8 mouse cellular contexts compared by ENCODE assay signal in genomic region chr8:83738949-83739710, GRCm38 (mm10). TPM values are rescaled to one million over a fixed set of nuclear protein-coding genes. Genes with fewer than 3 reads are reported as not detected.
DNase-seq lines count a peak whose midpoint lies in the region; ATAC-seq and TF ChIP-seq lines count a peak whose summit lies in the region.

No protein-coding gene starts in this region.

- no peaks in the 10 kb centered on the region for H3K9me3 ChIP-seq in lung, embryonic 14.5 days (ENCODE audit: low read depth, low read length)
- H3K9me3 ChIP-seq in forebrain, embryonic 13.5 days (replicated peaks) = no peaks in the 10 kb centered on the region

- H3K36me3 ChIP-seq in lung, embryonic 14.5 days (ENCODE audit: insufficient read depth) = no peaks in the 10 kb centered on the region
- H3K36me3 ChIP-seq in forebrain, embryonic 13.5 days (ENCODE audit: poor library complexity, severe bottlenecking) = no peaks in the 10 kb centered on the region

- H3K4me1 ChIP-seq in lung, embryonic 14.5 days (ENCODE audit: insufficient read depth) = peaks cover 16% of the 10 kb centered on the region
- peaks cover 12% of the 10 kb centered on the region for H3K4me1 ChIP-seq in forebrain, embryonic 13.5 days
- H3K4me1 ChIP-seq in cerebellum, adult 2 months (ENCODE audit: control insufficient read depth, insufficient read depth, low read length) = no peaks in the 10 kb centered on the region

- peak; percentile 47 for ATAC-seq in lung, embryonic 14.5 days (ENCODE audit: insufficient read depth)
- no peak for ATAC-seq in forebrain, embryonic 13.5 days

- 0 out of 2 replicates have a peak, but pooled peaks cover 3% of the 10 kb centered on the region for H3K27me3 ChIP-seq in lung, embryonic 14.5 days (ENCODE audit: insufficient read depth, low read length)
- H3K27me3 ChIP-seq in forebrain, embryonic 13.5 days = peaks cover 36% of the 10 kb centered on the region
- H3K27me3 ChIP-seq in cerebellum, adult 2 months (ENCODE audit: control insufficient read depth, insufficient read depth, low read length) = no peaks in the 10 kb centered on the region; the same call in 1 of the 2 replicates

- peak overlapping the region; percentile 58; the same call in 1 of the 2 replicates for H3K4me3 ChIP-seq in lung, embryonic 14.5 days (ENCODE audit: low read depth, low read length)
- no peak overlapping the region for H3K4me3 ChIP-seq in forebrain, embryonic 13.5 days
- H3K4me3 ChIP-seq in cerebellum, adult 2 months (replicated peaks; ENCODE audit: insufficient read depth, low read depth, low read length) = no peak overlapping the region

- no peak for TF ChIP-seq POLR2A in cerebellum, adult 2 months (IDR thresholded peaks at IDR 0.05; ENCODE audit: borderline replicate concordance, insufficient read depth, low read length)

- no peak overlapping the region; the same call in 1 of the 2 replicates for H3K9ac ChIP-seq in lung, embryonic 14.5 days
- no peak overlapping the region for H3K9ac ChIP-seq in forebrain, embryonic 13.5 days

- WGBS in lung, embryonic 14.5 days = 55% methylated on average over 10 of the region's 10 CpGs
- 79% methylated on average over 10 of the region's 10 CpGs for WGBS in forebrain, embryonic 13.5 days
- WGBS in cerebellum, adult 2 months = 74% methylated on average over 10 of the region's 10 CpGs

- peak overlapping the region; percentile 84 for H3K27ac ChIP-seq in lung, embryonic 14.5 days (ENCODE audit: low read depth)
- no peak overlapping the region for H3K27ac ChIP-seq in forebrain, embryonic 13.5 days
- H3K27ac ChIP-seq in cerebellum, adult 2 months (ENCODE audit: insufficient read depth, low read length) = no peak overlapping the region

- TF ChIP-seq CTCF in lung, embryonic 14.5 days (IDR thresholded peaks at IDR 0.05; ENCODE audit: low read depth) = no peak
- no peak for TF ChIP-seq CTCF in cerebellum, adult 2 months (IDR thresholded peaks at IDR 0.05; ENCODE audit: borderline replicate concordance, insufficient read depth, low read depth, low read length)

- peak; percentile 83 for DNase-seq in lung, embryonic 14.5 days
- no peak for DNase-seq in lung, postnatal 14 days
- peak; percentile 82 for DNase-seq in forelimb bud, embryonic 11.5 days (ENCODE audit: low read depth, low spot score)
- peak; percentile 53 to 54 for DNase-seq in kidney, postnatal 36 days
- peak; percentile 60 for DNase-seq in skeletal muscle tissue, adult 2 months (ENCODE audit: low read depth, low spot score)
- no peak for DNase-seq in testis, postnatal 10 days (ENCODE audit: low spot score)
- no peak for DNase-seq in cerebellum, adult 2 months

- peak overlapping the region; percentile 92 for H3K4me2 ChIP-seq in lung, embryonic 14.5 days
- H3K4me2 ChIP-seq in forebrain, embryonic 13.5 days = no peak overlapping the region

RNA-seq across cellular contexts. Expression of gene Adgre5, which starts 2.0 kb away (rescaled TPM):
- polyA plus RNA-seq in lung, embryonic 14.5 days (2014; fragmentation: Nextera tagmentation; extraction: Ambion mirVana) = 56.9 and 57.0 TPM in 2 replicates
- 6.7 and 7.2 TPM in 2 replicates for polyA plus RNA-seq in forebrain, embryonic 13.5 days (2015; fragmentation: Nextera tagmentation; extraction: Ambion mirVana)
- polyA plus RNA-seq in cerebellum, adult 2 months (2012; rRNA removed) = 22.7 and 23.8 TPM in 2 replicates

RNA-seq across cellular contexts. Expression of gene Ddx39, which starts 24.2 kb away (rescaled TPM):
- 184 and 199 TPM in 2 replicates for polyA plus RNA-seq in lung, embryonic 14.5 days (2014; fragmentation: Nextera tagmentation; extraction: Ambion mirVana)
- 183 and 200 TPM in 2 replicates for polyA plus RNA-seq in forebrain, embryonic 13.5 days (2015; fragmentation: Nextera tagmentation; extraction: Ambion mirVana)
- 30.0 and 31.5 TPM in 2 replicates for polyA plus RNA-seq in cerebellum, adult 2 months (2012; rRNA removed)

RNA-seq across cellular contexts. Expression of gene Pkn1, which starts 40.2 kb away (rescaled TPM):
- 35.8 and 37.7 TPM in 2 replicates for polyA plus RNA-seq in lung, embryonic 14.5 days (2014; fragmentation: Nextera tagmentation; extraction: Ambion mirVana)
- polyA plus RNA-seq in forebrain, embryonic 13.5 days (2015; fragmentation: Nextera tagmentation; extraction: Ambion mirVana) = 25.6 and 26.7 TPM in 2 replicates
- polyA plus RNA-seq in cerebellum, adult 2 months (2012; rRNA removed) = 59.8 and 62.7 TPM in 2 replicates

Comparison
In these comparisons a context has a peak if more than half of its experiments do, and no peak if none do; other contexts are left out.
1. DNase-seq: peak in lung, embryonic 14.5 days (single experiment), forelimb bud, embryonic 11.5 days (single experiment), kidney, postnatal 36 days (2 of 2) and skeletal muscle tissue, adult 2 months (single experiment); none in lung, postnatal 14 days (single experiment), testis, postnatal 10 days (single experiment) and cerebellum, adult 2 months (0 of 2).